Mouse (Mus musculus) ZHBTc4 (cell line): Measurements from ENCODE around the gene Spire2.

Source experiments
- DNase-seq: peaks from one replicate; pipeline ENCODE4 v3.0.0-alpha.2; 2011; ENCODE audit warnings: low read depth, low spot score

Spire2 gene

GRCm38 (mm10) chr8:123415967-123416943 is 83.7 kb downstream of the Spire2 start:
- DNase-seq = peak; percentile 83

DNA sequence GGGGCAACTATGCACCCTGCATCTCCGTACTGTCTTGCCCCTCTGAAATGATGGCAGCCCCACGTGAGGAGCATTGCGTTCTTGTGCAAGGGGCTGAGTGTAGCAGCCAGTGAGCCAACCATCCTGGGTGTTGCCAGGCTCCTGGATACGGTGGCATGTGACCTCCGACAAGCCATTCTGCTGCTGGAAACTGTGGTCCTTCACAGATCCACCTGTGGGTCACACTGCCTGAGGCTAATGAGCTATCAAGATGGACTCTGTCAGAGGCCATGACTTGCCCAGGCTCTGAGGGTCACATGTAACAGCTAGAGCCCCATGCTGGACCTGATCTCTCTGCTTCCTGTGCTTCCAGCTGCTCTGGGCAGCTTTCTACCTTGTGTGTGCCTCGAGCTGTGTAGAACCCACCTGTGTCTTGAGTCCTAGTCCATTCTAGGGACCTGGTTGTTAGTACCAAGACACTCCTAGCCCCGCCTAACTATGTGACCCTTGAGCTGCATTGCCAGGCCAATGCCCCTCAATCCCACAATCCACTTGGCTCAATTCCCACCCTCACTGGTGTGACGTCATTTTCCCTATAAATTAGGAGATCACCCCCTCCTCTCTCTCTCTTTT is 84.5 kb downstream of the Spire2 start:
- DNase-seq = peak; percentile 4
